Mouse (Mus musculus): ENCODE data around the gene Inca1. TPM values are rescaled to one million over a fixed set of nuclear protein-coding genes. Genes with fewer than 3 reads are reported as not detected.
A peak's percentile ranks its signal among the peaks of the same experiment; 100 is the strongest.

Gene Inca1
- polyA plus RNA-seq, 1 experiment from 2014 or later = 2.5 TPM

- TF ChIP-seq CTCF (IDR thresholded peaks at IDR 0.05) = no peak
- ChIA-PET CTCF (no interaction called here), POLR2A (no interaction called here)
- DNase-seq (ENCODE audit: low read depth, low spot score) (no peak), ATAC-seq (no peak)
- H3K27me3 ChIP-seq = no peaks in the 10 kb centered on the region
- in situ Hi-C loops (cut with MboI; ENCODE audit: low pct_unique_long_range_greater_than_20kb) = no loop called here
These were observed 30.6 kb upstream of the Inca1 start for GRCm38 (mm10) chr11:70730427-70731038.

- ATAC-seq = no peak
- no peak for DNase-seq (ENCODE audit: low read depth, low spot score)
- H3K27me3 ChIP-seq = no peaks in the 10 kb centered on the region
- ChIA-PET CTCF (interaction anchor here (1.2 kb wide), 1 partner anchor 15 kb away, joined by 3 read pairs; no protein-coding TSS in a partner anchor), POLR2A (no interaction called here)
- no peak for TF ChIP-seq CTCF (IDR thresholded peaks at IDR 0.05)
- in situ Hi-C loops (cut with MboI; ENCODE audit: low pct_unique_long_range_greater_than_20kb) = no loop called here
These were observed 27.4 kb upstream of the Inca1 start for GRCm38 (mm10) chr11:70727385-70727784.

GRCm38 (mm10) chr11:70726585-70726984 lies 26.6 kb upstream of the Inca1 start:
- no peak for TF ChIP-seq CTCF (IDR thresholded peaks at IDR 0.05)
- DNase-seq (ENCODE audit: low read depth, low spot score) = no peak
- ChIA-PET CTCF (no interaction called here), POLR2A (interaction anchor here (0.6 kb wide), 1 partner anchor 17 kb away, joined by 3 read pairs; no protein-coding TSS in a partner anchor)
- ATAC-seq = no peak
- no peaks in the 10 kb centered on the region for H3K27me3 ChIP-seq
- in situ Hi-C loops (cut with MboI; ENCODE audit: low pct_unique_long_range_greater_than_20kb) = no loop called here

- in situ Hi-C loops (cut with MboI; ENCODE audit: low pct_unique_long_range_greater_than_20kb) = no loop called here
- CTCF ChIA-PET = no interaction called here
- POLR2A ChIA-PET = no interaction called here
- H3K27me3 ChIP-seq = no peaks in the 10 kb centered on the region
- TF ChIP-seq CTCF (IDR thresholded peaks at IDR 0.05) = no peak
- ATAC-seq (no peak), DNase-seq (ENCODE audit: low read depth, low spot score) (no peak)
These were observed 24.8 kb upstream of the Inca1 start for GRCm38 (mm10) chr11:70724706-70725105.

- ChIA-PET CTCF (no interaction called here), POLR2A (no interaction called here)
- in situ Hi-C loops (cut with MboI; ENCODE audit: low pct_unique_long_range_greater_than_20kb) = no loop called here
- TF ChIP-seq CTCF (IDR thresholded peaks at IDR 0.05) = no peak
- ATAC-seq (no peak), DNase-seq (ENCODE audit: low read depth, low spot score) (no peak)
- H3K27me3 ChIP-seq = no peaks in the 10 kb centered on the region
These were observed 21.1 kb upstream of the Inca1 start for GRCm38 (mm10) chr11:70721072-70721471.

GRCm38 (mm10) chr11:70720567-70720966 lies 20.6 kb upstream of the Inca1 start:
- no peak for ATAC-seq
- no peak for TF ChIP-seq CTCF (IDR thresholded peaks at IDR 0.05)
- no peak for DNase-seq (ENCODE audit: low read depth, low spot score)
- in situ Hi-C loops (cut with MboI; ENCODE audit: low pct_unique_long_range_greater_than_20kb) = no loop called here
- ChIA-PET CTCF (no interaction called here), POLR2A (no interaction called here)
- H3K27me3 ChIP-seq = no peaks in the 10 kb centered on the region

- CTCF ChIA-PET = interaction anchor here (1.4 kb wide), 1 partner anchor 22 kb away, joined by 3 read pairs; no protein-coding TSS in a partner anchor
- in situ Hi-C loops (cut with MboI; ENCODE audit: low pct_unique_long_range_greater_than_20kb) = no loop called here
- H3K27me3 ChIP-seq = no peaks in the 10 kb centered on the region
- POLR2A ChIA-PET = no interaction called here
- ATAC-seq (no peak), DNase-seq (ENCODE audit: low read depth, low spot score) (no peak)
- TF ChIP-seq CTCF (IDR thresholded peaks at IDR 0.05) = no peak
These were observed 18.5 kb upstream of the Inca1 start for GRCm38 (mm10) chr11:70718481-70718880.

- peak; percentile 47 for ATAC-seq
- no peaks in the 10 kb centered on the region for H3K27me3 ChIP-seq
- in situ Hi-C loops (cut with MboI; ENCODE audit: low pct_unique_long_range_greater_than_20kb) = no loop called here
- ChIA-PET CTCF (interaction anchor here (0.8 to 1.4 kb wide), 2 partner anchors 12 to 39 kb away, joined by 4 read pairs; no protein-coding TSS in a partner anchor), POLR2A (interaction anchor here (0.7 to 1.0 kb wide), 2 partner anchors 25 to 35 kb away, joined by 3 read pairs; no protein-coding TSS in a partner anchor)
- peak; percentile 20 for DNase-seq (ENCODE audit: low read depth, low spot score)
- no peak for TF ChIP-seq CTCF (IDR thresholded peaks at IDR 0.05)
These were observed 15.9 kb upstream of the Inca1 start for GRCm38 (mm10) chr11:70715832-70716231.

- no peak for DNase-seq (ENCODE audit: low read depth, low spot score)
- CTCF ChIA-PET = no interaction called here
- no peak for ATAC-seq
- in situ Hi-C loops (cut with MboI; ENCODE audit: low pct_unique_long_range_greater_than_20kb) = no loop called here
- TF ChIP-seq CTCF (IDR thresholded peaks at IDR 0.05) = no peak
- POLR2A ChIA-PET = no interaction called here
- no peaks in the 10 kb centered on the region for H3K27me3 ChIP-seq
These were observed 13.3 kb upstream of the Inca1 start for GRCm38 (mm10) chr11:70713222-70713621.

GRCm38 (mm10) chr11:70711026-70711425 lies 11.1 kb upstream of the Inca1 start:
- no peaks in the 10 kb centered on the region for H3K27me3 ChIP-seq
- ATAC-seq (no peak), DNase-seq (ENCODE audit: low read depth, low spot score) (no peak)
- POLR2A ChIA-PET = interaction anchor here (0.7 to 1.1 kb wide), 2 partner anchors 8 to 82 kb away, joined by 3 to 5 read pairs; no protein-coding TSS in a partner anchor
- in situ Hi-C loops (cut with MboI; ENCODE audit: low pct_unique_long_range_greater_than_20kb) = no loop called here
- TF ChIP-seq CTCF (IDR thresholded peaks at IDR 0.05) = no peak
- CTCF ChIA-PET = no interaction called here

GRCm38 (mm10) chr11:70706127-70706526 lies 6.2 kb upstream of the Inca1 start:
- DNase-seq (ENCODE audit: low read depth, low spot score) (no peak), ATAC-seq (no peak)
- CTCF ChIA-PET = no interaction called here
- no peak for TF ChIP-seq CTCF (IDR thresholded peaks at IDR 0.05)
- POLR2A ChIA-PET = no interaction called here
- in situ Hi-C loops (cut with MboI; ENCODE audit: low pct_unique_long_range_greater_than_20kb) = no loop called here
- no peaks in the 10 kb centered on the region for H3K27me3 ChIP-seq

Data from Patski (cell line).